ENCODE assay signal across 8 mouse cellular contexts in the genomic region with DNA sequence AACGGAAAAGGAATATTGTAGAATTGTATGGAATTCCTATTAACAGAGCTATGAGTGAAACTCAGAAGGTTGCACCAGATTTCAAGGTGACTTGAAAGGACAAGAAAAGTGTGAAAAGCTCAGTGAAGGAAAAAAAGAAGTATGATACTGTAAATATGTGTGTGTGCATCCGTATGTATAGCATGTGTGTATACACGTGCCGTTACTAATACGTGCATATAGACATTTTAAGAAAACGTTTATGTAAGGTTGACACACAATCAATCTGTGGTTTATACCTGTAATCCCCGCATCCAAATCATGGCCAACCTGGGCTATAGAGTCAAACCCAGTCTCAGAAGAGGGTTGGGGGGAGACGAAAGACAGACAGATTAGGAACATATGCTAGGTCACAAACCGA. TPM values are rescaled to one million over a fixed set of nuclear protein-coding genes. Genes with fewer than 3 reads are reported as not detected.
DNase-seq lines count a peak whose midpoint lies in the region; ATAC-seq lines count a peak whose summit lies in the region.

No protein-coding gene starts in this region.

- peaks cover 3% of the 10 kb centered on the region; the same call in 1 of the 2 replicates for H3K36me3 ChIP-seq in heart, embryonic 10.5 days
- H3K36me3 ChIP-seq in forebrain, embryonic 15.5 days, result no peaks in the 10 kb centered on the region
- no peaks in the 10 kb centered on the region for H3K36me3 ChIP-seq in liver, embryonic 15.5 days (replicated peaks)

- peaks cover 24% of the 10 kb centered on the region for H3K4me1 ChIP-seq in heart, embryonic 10.5 days
- peaks cover 29% of the 10 kb centered on the region for H3K4me1 ChIP-seq in forebrain, embryonic 15.5 days
- H3K4me1 ChIP-seq in liver, embryonic 15.5 days (replicated peaks), result peaks cover 31% of the 10 kb centered on the region

- H3K27me3 ChIP-seq in heart, embryonic 10.5 days (ENCODE audit: insufficient read depth, poor library complexity, severe bottlenecking), result no peaks in the 10 kb centered on the region
- H3K27me3 ChIP-seq in forebrain, embryonic 15.5 days, result no peaks in the 10 kb centered on the region
- H3K27me3 ChIP-seq in liver, embryonic 15.5 days, result no peaks in the 10 kb centered on the region

- intact Hi-C loops in heart, postnatal 10 days (cut with DNase I), result loop anchor here (5.0 kb wide), 1 partner anchor 62 kb away; no protein-coding TSS in a partner anchor

- no peaks in the 10 kb centered on the region for H3K9me3 ChIP-seq in heart, embryonic 10.5 days
- no peaks in the 10 kb centered on the region for H3K9me3 ChIP-seq in forebrain, embryonic 15.5 days
- H3K9me3 ChIP-seq in liver, embryonic 15.5 days (replicated peaks), result no peaks in the 10 kb centered on the region

- H3K4me3 ChIP-seq in heart, embryonic 10.5 days, result peak overlapping the region; percentile 90
- H3K4me3 ChIP-seq in forebrain, embryonic 15.5 days, result peak overlapping the region; percentile 59
- H3K4me3 ChIP-seq in liver, embryonic 15.5 days (replicated peaks), result peak overlapping the region; percentile 95

- peak overlapping the region; percentile 74 for H3K9ac ChIP-seq in forebrain, embryonic 15.5 days (replicated peaks)
- H3K9ac ChIP-seq in liver, embryonic 15.5 days, result peak overlapping the region; percentile 90; the same call in 1 of the 2 replicates

- H3K27ac ChIP-seq in heart, embryonic 10.5 days, result peak overlapping the region; percentile 98
- peak overlapping the region; percentile 98 for H3K27ac ChIP-seq in forebrain, embryonic 15.5 days (replicated peaks)
- peak overlapping the region; percentile 90; the same call in 1 of the 2 replicates for H3K27ac ChIP-seq in liver, embryonic 15.5 days (replicated peaks)

- peak overlapping the region; percentile 78 for H3K4me2 ChIP-seq in forebrain, embryonic 15.5 days (replicated peaks)
- peak overlapping the region; percentile 93 for H3K4me2 ChIP-seq in liver, embryonic 15.5 days

- DNase-seq in heart, embryonic 10.5 days (ENCODE audit: low spot score), result no peak
- DNase-seq in heart, postnatal 10 days, result no peak
- DNase-seq in urinary bladder, postnatal 4 days (ENCODE audit: low spot score in 2 of 2), result no peak
- no peak for DNase-seq in cerebellum, adult 11 months
- no peak for DNase-seq in layer of hippocampus, postnatal 10 days (ENCODE audit: low spot score in 2 of 2)

- ATAC-seq in CD4-positive, CD25-positive, alpha-beta regulatory T cell, adult 4 months, result peak; percentile 16
- peak; percentile 46 for ATAC-seq in forebrain, embryonic 15.5 days (replicated peaks)
- ATAC-seq in liver, embryonic 15.5 days (ENCODE audit: insufficient read depth), result no peak

- WGBS in heart, embryonic 10.5 days, result 21% methylated on average over 9 of the region's 9 CpGs
- 28% methylated on average over 9 of the region's 9 CpGs for WGBS in forebrain, embryonic 15.5 days
- WGBS in liver, embryonic 15.5 days (ENCODE audit: insufficient replicate concordance), result 23% methylated on average over 9 of the region's 9 CpGs

RNA-seq across cellular contexts. Expression of gene Nudcd3, which starts 0.4 kb away (rescaled TPM):
- polyA plus RNA-seq in heart, embryonic 10.5 days (2016; fragmentation: Nextera tagmentation; extraction: Ambion mirVana), result 37.1 and 37.4 TPM in 2 replicates
- 10 to 100 TPM; 65.7 to 68.2 TPM for total RNA-seq in heart, postnatal 10 days (2021)
- 10 to 100 TPM; 32.3 to 52.0 TPM for polyA plus RNA-seq in CD4-positive, CD25-positive, alpha-beta regulatory T cell, adult 4 months (2017; shearing (Covaris generic))
- 73.3 and 74.4 TPM in 2 replicates for polyA plus RNA-seq in forebrain, embryonic 15.5 days (2015; fragmentation: Nextera tagmentation; extraction: Ambion mirVana)
- polyA plus RNA-seq in liver, embryonic 15.5 days (2015; fragmentation: Nextera tagmentation; extraction: Ambion mirVana), result 12.3 and 13.0 TPM in 2 replicates
- total RNA-seq in layer of hippocampus, postnatal 10 days (2021), result 100 to 1,000 TPM; 114 to 118 TPM

RNA-seq across cellular contexts. Expression of gene A730071L15Rik, which starts 0.7 kb away (rescaled TPM):
- 0.14 and 0.43 TPM in 2 replicates for polyA plus RNA-seq in heart, embryonic 10.5 days (2016; fragmentation: Nextera tagmentation; extraction: Ambion mirVana)
- total RNA-seq in heart, postnatal 10 days (2021), result under 1 TPM in 1 of 2 experiments, not detected in 1; 0.26 TPM
- under 1 TPM in 1 of 2 experiments, not detected in 1; 0.56 TPM for polyA plus RNA-seq in CD4-positive, CD25-positive, alpha-beta regulatory T cell, adult 4 months (2017; shearing (Covaris generic))
- 0.52 and 0.82 TPM in 2 replicates for polyA plus RNA-seq in forebrain, embryonic 15.5 days (2015; fragmentation: Nextera tagmentation; extraction: Ambion mirVana)
- polyA plus RNA-seq in liver, embryonic 15.5 days (2015; fragmentation: Nextera tagmentation; extraction: Ambion mirVana), result 0.14 TPM in 1 of 2 replicates, not detected in the other
- not detected for total RNA-seq in layer of hippocampus, postnatal 10 days (2021)

RNA-seq across cellular contexts. Expression of gene Npc1l1, which starts 29.4 kb away (rescaled TPM):
- 0.06 TPM in 1 of 2 replicates, not detected in the other for polyA plus RNA-seq in heart, embryonic 10.5 days (2016; fragmentation: Nextera tagmentation; extraction: Ambion mirVana)
- total RNA-seq in heart, postnatal 10 days (2021), result not detected
- under 1 TPM; 0.07 to 0.13 TPM for polyA plus RNA-seq in CD4-positive, CD25-positive, alpha-beta regulatory T cell, adult 4 months (2017; shearing (Covaris generic))
- 0.04 TPM in 1 of 2 replicates, not detected in the other for polyA plus RNA-seq in forebrain, embryonic 15.5 days (2015; fragmentation: Nextera tagmentation; extraction: Ambion mirVana)
- 0.06 and 0.13 TPM in 2 replicates for polyA plus RNA-seq in liver, embryonic 15.5 days (2015; fragmentation: Nextera tagmentation; extraction: Ambion mirVana)
- under 1 TPM; 0.13 to 0.25 TPM for total RNA-seq in layer of hippocampus, postnatal 10 days (2021)
